27 mouse cellular contexts compared by ENCODE assay signal in the genomic region with DNA sequence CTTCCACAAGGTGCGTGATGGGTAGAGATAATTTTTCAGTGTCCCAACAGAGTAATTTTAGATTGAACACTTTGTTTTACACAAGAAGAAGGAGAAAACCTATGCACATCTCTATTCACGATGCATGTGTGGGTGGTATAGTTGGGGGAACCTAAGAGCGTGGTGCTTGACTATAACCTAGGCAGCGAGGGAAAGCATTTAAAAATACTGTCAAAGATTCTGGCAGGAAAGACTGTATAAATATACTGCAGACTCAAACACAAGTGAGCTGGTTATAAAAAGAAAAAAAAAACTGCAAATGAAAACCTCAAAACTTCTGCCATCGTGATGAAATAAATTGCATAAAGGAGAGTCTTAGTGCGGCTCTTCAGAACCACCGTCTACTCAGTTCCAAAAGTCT.
"Had no signal": no experiment of that assay in that cellular context is flagged by ENCODE, and none has a peak within 500 bp of the region (broad histone marks: within the 10 kb centered on the region; RNA-seq: fewer than 3 reads in every experiment).

No protein-coding gene starts in this region.

- H3K36me3 ChIP-seq: heart, embryonic 15.5 days; hindbrain, embryonic 13.5 days; hindbrain, embryonic 15.5 days; limb, embryonic 12.5 days; liver, embryonic 13.5 days; liver, embryonic 15.5 days had no signal

- H3K4me1 ChIP-seq: liver, embryonic 13.5 days; liver, embryonic 15.5 days had no signal

- H3K9me3 ChIP-seq: heart, embryonic 13.5 days; heart, embryonic 15.5 days; hindbrain, embryonic 13.5 days; hindbrain, embryonic 15.5 days; kidney, embryonic 15.5 days; limb, embryonic 10.5 days; limb, embryonic 12.5 days; liver, embryonic 13.5 days; liver, embryonic 15.5 days had no signal

- H3K27ac ChIP-seq: heart, embryonic 13.5 days; heart, embryonic 15.5 days; hindbrain, postnatal 0 days; kidney, embryonic 15.5 days; kidney, postnatal 0 days; left cerebral cortex, adult 2 months; limb, embryonic 10.5 days; limb, embryonic 12.5 days; liver, embryonic 13.5 days; liver, embryonic 15.5 days had no signal

- DNase-seq: gastrocnemius, postnatal 14 days; gastrocnemius, postnatal 36 days; heart, adult 18-20 months; heart, postnatal 14 days; heart, postnatal 36 days; kidney, adult 11 months; kidney, adult 2 months; kidney, adult 9 months; kidney, postnatal 14 days; kidney, postnatal 36 days; layer of hippocampus, adult 9-11 months; liver; liver, embryonic 13.5 days had no signal

- H3K4me3 ChIP-seq: heart, embryonic 13.5 days; heart, embryonic 15.5 days; hindbrain, embryonic 13.5 days; hindbrain, embryonic 15.5 days; kidney, embryonic 15.5 days; left cerebral cortex, adult 2 months; limb, embryonic 10.5 days; limb, embryonic 12.5 days; liver, embryonic 13.5 days; liver, embryonic 15.5 days had no signal

- ATAC-seq: hindbrain, postnatal 0 days; intestine, embryonic 16.5 days had no signal

- H3K4me2 ChIP-seq: heart, embryonic 11.5 days; heart, embryonic 13.5 days; heart, embryonic 15.5 days; hindbrain, embryonic 13.5 days; hindbrain, embryonic 15.5 days; kidney, embryonic 15.5 days; limb, embryonic 12.5 days; liver, embryonic 11.5 days; liver, embryonic 13.5 days; liver, embryonic 15.5 days had no signal

- H3K9ac ChIP-seq: heart, embryonic 13.5 days; heart, embryonic 15.5 days; hindbrain, embryonic 13.5 days; hindbrain, embryonic 15.5 days; kidney, embryonic 15.5 days; limb, embryonic 12.5 days; liver, embryonic 13.5 days; liver, embryonic 15.5 days had no signal

- H3K27me3 ChIP-seq: heart, embryonic 13.5 days; heart, embryonic 15.5 days; hindbrain, embryonic 13.5 days; hindbrain, embryonic 15.5 days; kidney, embryonic 15.5 days; liver, embryonic 13.5 days; liver, embryonic 15.5 days had no signal
